Mouse (Mus musculus): ENCODE data around the gene Gdpd1.
"Not testable (repeated sequence)": the region's sequence is repeated elsewhere in the genome, so short reads cannot be mapped to it uniquely, and the experiment has no call there.

Gene Gdpd1

DNA sequence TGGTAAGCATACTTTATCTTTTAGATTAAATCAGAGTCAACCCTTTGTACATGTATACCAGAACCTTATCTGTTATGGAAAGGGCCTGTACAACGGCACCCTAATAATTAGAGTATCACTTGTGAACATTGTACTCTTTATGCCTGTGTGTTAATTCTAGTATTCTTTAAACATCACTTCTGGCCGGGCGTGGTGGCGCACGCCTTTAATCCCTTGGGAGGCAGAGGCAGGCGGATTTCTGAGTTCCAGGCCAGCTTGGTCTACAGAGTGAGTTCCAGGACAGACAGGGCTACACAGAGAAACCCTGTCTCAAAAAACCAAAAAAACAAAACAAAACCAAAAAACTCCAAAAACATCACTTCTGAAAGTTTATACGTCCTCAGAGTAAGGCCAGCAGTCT lies 25.0 kb downstream of the Gdpd1 start:
- H3K27me3 ChIP-seq (ENCODE audit: control insufficient read depth, insufficient read depth, low read length, poor library complexity, severe bottlenecking); DNase-seq (ENCODE audit: low read depth, low spot score); H3K36me3 ChIP-seq (ENCODE audit: control insufficient read depth, insufficient read depth, low read length, poor library complexity, severe bottlenecking): not testable (repeated sequence)

DNA sequence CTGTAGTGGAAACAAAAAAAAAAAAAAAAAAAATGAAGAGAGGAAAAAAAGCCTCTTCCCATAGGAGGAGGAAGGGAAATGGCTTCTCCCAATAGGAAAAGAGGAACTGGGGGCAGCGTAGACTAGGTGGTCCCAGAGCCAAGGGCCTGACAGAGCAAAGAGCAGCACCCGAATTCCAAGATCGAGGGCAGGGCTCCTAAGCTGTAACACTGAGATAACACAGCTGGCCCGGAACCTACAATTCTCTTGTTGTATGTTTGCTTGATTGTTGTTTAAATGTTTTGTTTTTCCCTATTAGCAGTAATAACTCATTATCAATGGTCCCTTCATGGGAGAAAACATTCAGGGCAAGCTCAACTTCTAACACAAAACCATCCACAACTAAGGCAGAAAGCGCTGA lies 26.9 kb downstream of the Gdpd1 start:
- H3K27me3 ChIP-seq (ENCODE audit: control insufficient read depth, insufficient read depth, low read length, poor library complexity, severe bottlenecking) = no peaks in the 10 kb centered on the region
- no peak for DNase-seq (ENCODE audit: low read depth, low spot score)
- no peaks in the 10 kb centered on the region for H3K36me3 ChIP-seq (ENCODE audit: control insufficient read depth, insufficient read depth, low read length, poor library complexity, severe bottlenecking)

DNA sequence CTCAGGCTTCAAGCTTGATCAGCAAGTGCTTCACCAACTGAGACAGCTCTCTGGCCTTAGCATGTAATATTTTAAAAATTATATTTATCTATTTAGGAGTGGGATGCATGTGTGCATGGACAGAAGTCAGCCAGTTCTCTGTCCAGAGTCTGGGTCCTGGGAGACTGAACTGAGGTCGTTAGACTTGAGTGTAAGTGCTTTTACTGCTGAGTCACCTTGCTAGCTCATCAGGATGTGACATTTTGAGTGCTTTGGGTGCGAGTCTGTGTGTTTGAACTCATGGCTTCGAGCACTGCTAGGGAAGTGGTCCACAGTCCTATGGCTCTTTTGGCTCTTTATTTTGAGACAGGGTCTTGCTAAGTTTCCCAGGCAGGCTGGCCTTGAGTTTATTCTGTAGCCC lies 30.8 kb downstream of the Gdpd1 start:
- H3K36me3 ChIP-seq (ENCODE audit: control insufficient read depth, insufficient read depth, low read length, poor library complexity, severe bottlenecking) = no peaks in the 10 kb centered on the region
- no peak for DNase-seq (ENCODE audit: low read depth, low spot score)
- H3K27me3 ChIP-seq (ENCODE audit: control insufficient read depth, insufficient read depth, low read length, poor library complexity, severe bottlenecking) = no peaks in the 10 kb centered on the region

DNA sequence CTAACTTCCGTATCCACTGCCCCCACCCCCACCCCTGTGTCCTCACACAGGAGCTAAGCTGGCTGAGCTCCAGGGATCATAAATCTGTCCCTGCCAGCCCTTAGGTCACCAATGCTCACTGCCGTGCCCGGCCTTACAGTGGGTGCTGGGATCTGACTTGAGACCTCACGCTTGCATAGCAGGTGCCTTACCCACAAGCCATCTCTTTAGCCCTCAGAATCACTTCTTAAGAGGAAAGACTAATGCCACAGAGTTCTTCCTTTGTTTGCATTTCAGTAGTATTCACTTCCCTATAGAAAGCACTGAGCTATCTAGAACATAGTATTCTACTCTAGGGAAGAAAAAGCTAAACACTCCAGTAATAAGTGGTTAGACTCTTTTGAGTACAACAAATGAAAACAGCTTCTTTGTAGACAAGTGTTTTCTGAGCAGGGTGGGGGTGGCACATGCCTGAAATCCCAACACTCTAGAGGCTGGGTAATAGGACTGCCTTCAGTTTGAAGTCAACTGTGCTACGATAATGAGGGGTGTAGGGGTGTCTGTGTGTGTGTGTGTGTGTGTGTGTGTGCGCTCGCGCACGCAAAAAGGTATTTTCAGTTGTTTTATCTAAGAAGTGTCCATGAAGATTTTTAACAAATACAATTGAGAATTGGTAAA lies 34.4 kb downstream of the Gdpd1 start:
- H3K27me3 ChIP-seq (ENCODE audit: control insufficient read depth, insufficient read depth, low read length, poor library complexity, severe bottlenecking) = no peaks in the 10 kb centered on the region
- H3K36me3 ChIP-seq (ENCODE audit: control insufficient read depth, insufficient read depth, low read length, poor library complexity, severe bottlenecking) = no peaks in the 10 kb centered on the region
- DNase-seq (ENCODE audit: low read depth, low spot score) = peak; percentile 58

DNA sequence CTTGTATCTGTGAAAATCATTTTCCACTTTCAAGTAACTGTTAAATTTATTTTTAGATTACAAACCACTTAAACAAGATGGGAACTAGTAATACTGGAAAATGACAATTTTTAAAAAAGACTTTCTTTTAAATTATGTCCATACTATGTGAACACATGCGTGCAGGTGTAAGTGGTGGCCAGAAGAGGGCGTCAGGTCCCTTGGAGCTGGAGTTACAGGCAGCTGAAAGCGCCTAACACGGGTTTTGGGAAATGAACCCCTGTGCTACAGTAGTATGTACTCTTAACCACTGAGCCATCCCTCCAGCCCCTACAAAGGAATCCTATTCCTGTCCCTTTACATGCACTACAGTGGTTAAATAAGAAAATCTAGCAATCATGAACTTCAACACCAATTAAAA lies 37.7 kb downstream of the Gdpd1 start:
- DNase-seq (ENCODE audit: low read depth, low spot score) = no peak
- Histone ChIP-seq H3K36me3 (ENCODE audit: control insufficient read depth, insufficient read depth, low read length, poor library complexity, severe bottlenecking) (no peaks in the 10 kb centered on the region), H3K27me3 (ENCODE audit: control insufficient read depth, insufficient read depth, low read length, poor library complexity, severe bottlenecking) (no peaks in the 10 kb centered on the region)

DNA sequence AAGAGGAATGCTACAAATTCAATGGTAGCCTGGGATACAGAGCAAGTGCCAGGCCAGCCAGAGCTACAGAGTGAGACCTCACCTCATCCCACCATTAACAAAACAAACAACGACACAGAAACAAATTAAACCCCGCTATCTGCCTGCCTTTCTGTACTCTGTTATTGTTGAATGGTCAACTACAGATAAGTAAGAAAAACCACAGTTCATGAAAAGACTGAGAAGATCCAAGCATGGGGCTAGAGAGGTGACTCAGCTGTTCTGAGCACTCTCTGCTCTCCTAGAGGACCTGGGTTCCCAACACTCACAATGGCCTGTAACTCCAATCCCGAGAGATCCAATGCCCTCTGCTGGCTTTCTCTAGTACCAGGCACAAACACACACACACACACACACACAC lies 45.6 kb downstream of the Gdpd1 start:
- no peaks in the 10 kb centered on the region for H3K27me3 ChIP-seq (ENCODE audit: control insufficient read depth, insufficient read depth, low read length, poor library complexity, severe bottlenecking)
- no peak for DNase-seq (ENCODE audit: low read depth, low spot score)
- no peaks in the 10 kb centered on the region for H3K36me3 ChIP-seq (ENCODE audit: control insufficient read depth, insufficient read depth, low read length, poor library complexity, severe bottlenecking)

DNA sequence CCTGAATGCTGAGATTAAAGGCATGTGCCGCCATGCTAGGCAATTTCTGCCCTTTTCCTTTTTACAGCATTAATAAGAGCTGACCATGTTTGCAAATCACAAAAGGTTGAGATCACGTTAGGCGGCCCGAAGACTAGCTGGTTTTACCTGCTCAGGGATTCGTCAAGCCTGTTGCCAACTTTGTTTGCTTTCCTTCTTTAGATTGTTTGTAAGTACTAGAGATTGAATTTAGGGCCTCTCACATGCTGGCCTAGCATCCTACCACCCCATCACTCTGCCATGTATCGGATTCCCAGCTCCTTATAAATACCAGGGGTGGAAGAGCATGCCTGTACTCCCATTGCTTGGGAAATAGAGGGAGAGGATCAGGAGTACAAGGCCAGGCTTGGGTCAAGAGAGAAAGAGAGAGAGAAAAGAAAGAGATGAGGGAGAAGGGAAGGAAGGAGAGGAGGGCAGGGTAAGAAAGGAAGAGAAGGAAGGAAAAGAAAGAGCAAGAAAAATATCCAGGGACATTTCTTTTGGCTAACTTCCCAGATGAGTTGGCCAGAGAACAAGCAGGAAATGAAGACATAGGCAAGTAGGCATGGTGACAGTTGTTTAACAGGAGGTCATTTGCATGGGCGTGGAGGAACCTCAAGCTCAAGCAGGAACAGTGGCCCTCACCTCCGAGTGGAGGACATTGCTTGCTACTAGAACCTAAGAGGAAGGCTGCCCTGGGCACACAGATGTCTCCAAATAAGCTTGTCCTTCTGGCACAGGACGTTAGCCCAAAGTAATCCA lies 47.6 kb downstream of the Gdpd1 start:
- DNase-seq (ENCODE audit: low read depth, low spot score) = no peak
- H3K36me3 ChIP-seq (ENCODE audit: control insufficient read depth, insufficient read depth, low read length, poor library complexity, severe bottlenecking) = no peaks in the 10 kb centered on the region
- H3K27me3 ChIP-seq (ENCODE audit: control insufficient read depth, insufficient read depth, low read length, poor library complexity, severe bottlenecking) = no peaks in the 10 kb centered on the region

DNA sequence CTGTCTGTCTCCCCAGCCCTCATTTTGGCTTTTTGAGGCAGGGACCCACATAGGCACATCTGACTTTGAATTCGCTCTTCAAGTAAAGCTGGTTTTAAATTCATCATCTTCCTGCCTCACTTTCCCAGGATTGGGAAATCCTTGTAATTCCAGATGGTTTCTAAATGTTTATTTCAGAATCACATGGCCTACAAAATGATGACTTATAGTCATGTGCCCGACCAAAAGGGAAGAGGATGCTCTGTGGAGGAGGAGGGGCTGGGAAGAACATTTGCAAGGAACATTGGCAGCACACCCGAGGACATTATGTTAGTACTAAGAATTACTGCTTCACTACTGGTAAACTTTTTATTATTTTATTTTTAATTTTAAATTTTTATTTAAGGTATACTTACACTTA lies 48.5 kb downstream of the Gdpd1 start:
- no peaks in the 10 kb centered on the region for H3K27me3 ChIP-seq (ENCODE audit: control insufficient read depth, insufficient read depth, low read length, poor library complexity, severe bottlenecking)

DNA sequence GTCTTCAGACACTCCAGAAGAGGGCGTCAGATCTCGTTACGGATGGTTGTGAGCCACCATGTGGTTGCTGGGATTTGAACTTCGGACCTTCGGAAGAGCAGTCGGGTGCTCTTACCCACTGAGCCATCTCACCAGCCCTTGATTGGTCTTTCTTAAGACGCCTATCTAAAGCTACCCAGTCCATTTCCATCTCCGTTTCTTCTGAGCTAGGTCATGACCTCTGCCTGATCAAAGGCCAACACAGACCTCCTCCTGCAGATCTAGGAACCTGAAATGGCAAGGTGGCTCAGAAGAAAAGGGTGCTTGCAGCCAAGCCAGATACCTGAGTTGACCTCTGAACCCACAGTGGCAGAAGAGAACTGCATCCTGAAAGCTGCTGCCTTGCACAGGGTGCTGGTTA lies 50.6 kb downstream of the Gdpd1 start:
- not testable (repeated sequence) for H3K27me3 ChIP-seq (ENCODE audit: control insufficient read depth, insufficient read depth, low read length, poor library complexity, severe bottlenecking); H3K36me3 ChIP-seq (ENCODE audit: control insufficient read depth, insufficient read depth, low read length, poor library complexity, severe bottlenecking); DNase-seq (ENCODE audit: low read depth, low spot score)

More for the DNA sequence above, 48.5 kb downstream of the Gdpd1 start:
- no peaks in the 10 kb centered on the region for H3K36me3 ChIP-seq (ENCODE audit: control insufficient read depth, insufficient read depth, low read length, poor library complexity, severe bottlenecking)
- no peak for DNase-seq (ENCODE audit: low read depth, low spot score)

DNA sequence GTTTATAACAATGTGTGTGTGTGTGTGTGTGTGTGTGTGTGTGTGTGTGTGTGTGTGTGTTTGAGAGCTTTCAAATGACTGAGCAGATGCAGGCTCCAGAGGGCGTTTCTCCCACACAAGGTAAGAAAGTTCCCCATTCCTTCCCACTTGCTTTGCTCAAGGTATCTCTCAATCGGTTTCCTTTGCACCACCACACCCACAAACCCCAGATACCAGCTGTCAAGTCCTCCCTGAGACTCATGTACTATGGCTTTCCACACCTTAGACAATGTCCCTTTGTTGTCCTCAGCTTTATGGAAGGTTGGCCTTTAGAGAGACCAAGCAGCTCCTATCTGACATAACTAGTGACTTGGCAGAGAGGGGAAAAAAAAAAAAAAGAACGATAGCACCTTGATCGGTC lies 51.1 kb downstream of the Gdpd1 start:
- no peak for DNase-seq (ENCODE audit: low read depth, low spot score)
- H3K27me3 ChIP-seq (ENCODE audit: control insufficient read depth, insufficient read depth, low read length, poor library complexity, severe bottlenecking) = no peaks in the 10 kb centered on the region
- no peaks in the 10 kb centered on the region for H3K36me3 ChIP-seq (ENCODE audit: control insufficient read depth, insufficient read depth, low read length, poor library complexity, severe bottlenecking)

DNA sequence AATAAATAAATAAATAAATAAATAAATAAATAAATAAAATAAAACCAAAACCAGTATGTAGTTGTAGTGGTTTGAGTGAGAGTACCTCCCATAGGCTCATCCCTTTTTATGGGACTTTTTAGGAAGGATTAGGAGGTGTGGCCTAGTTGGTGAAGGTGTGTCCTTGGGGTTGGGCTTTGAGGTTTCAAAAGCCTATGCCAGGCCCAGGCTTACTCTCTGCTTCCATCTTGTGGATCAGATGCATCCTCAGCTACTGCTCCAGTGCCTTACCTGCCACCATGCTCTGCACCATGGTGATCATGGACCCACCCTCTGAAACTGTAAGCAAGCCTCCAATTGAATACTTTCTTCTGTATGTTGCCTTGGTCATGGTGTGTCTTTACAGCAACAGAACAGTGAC lies 52.3 kb downstream of the Gdpd1 start:
- Histone ChIP-seq H3K36me3 (ENCODE audit: control insufficient read depth, insufficient read depth, low read length, poor library complexity, severe bottlenecking) (no peaks in the 10 kb centered on the region), H3K27me3 (ENCODE audit: control insufficient read depth, insufficient read depth, low read length, poor library complexity, severe bottlenecking) (no peaks in the 10 kb centered on the region)
- no peak for DNase-seq (ENCODE audit: low read depth, low spot score)

DNA sequence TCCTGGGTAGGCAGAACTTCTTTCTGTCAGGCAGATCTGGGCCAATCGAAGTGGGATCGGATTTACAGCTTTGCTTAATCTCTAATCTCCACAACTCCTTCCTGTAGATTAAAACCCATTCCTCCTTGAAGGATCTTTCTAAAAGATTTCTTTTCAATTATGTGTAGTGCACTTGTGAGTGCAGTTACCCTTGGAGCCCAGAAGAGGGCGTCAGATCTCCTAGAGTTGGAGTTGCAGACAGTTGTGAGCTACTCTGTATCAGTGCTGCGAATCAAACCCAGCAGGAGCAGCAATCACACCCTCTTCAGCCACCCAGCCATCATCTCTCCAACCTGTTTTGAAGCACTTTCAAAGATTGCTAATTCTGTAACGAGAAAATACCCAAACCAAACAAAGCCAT lies 53.4 kb downstream of the Gdpd1 start:
- DNase-seq (ENCODE audit: low read depth, low spot score) = no peak
- Histone ChIP-seq H3K36me3 (ENCODE audit: control insufficient read depth, insufficient read depth, low read length, poor library complexity, severe bottlenecking) (no peaks in the 10 kb centered on the region), H3K27me3 (ENCODE audit: control insufficient read depth, insufficient read depth, low read length, poor library complexity, severe bottlenecking) (no peaks in the 10 kb centered on the region)

DNA sequence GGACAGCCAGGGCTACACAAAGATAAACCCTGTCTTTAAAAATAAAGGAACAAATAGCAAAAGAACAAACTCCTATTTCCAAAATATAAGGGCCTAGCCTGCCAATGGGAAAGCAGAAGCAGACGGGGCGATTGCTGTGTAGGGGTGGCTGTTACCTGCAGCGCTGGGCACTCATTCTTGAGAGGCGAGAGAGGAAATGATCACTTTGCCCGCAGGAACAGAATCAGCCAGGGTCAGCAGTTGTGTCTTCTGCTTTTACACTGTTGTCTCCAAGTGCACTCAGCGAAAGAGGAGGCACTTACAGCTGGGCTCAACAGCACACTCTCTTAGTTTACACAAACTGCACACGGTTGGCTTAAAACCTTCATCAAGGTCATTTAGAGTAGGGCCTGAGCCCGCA lies 54.4 kb downstream of the Gdpd1 start:
- Histone ChIP-seq H3K27me3 (ENCODE audit: control insufficient read depth, insufficient read depth, low read length, poor library complexity, severe bottlenecking) (no peaks in the 10 kb centered on the region), H3K36me3 (ENCODE audit: control insufficient read depth, insufficient read depth, low read length, poor library complexity, severe bottlenecking) (no peaks in the 10 kb centered on the region)
- DNase-seq (ENCODE audit: low read depth, low spot score) = no peak

DNA sequence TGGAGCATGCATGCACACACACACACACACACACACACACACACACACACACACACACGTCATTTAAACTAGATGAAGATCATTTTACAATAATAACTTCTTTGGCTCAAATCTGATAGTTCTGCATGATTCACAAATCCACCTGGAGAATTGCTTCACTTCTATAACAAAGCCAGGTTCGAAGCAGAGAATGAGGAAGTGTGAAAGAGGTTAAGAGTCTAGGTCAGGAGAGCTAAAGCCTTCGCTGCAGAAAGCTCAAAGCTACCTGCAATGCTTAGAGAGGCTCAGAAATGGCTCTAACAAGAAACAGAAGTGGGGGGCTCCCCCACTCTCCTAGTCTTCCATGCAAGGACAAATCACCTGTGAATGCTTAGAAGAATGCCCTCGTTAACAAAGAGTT lies 55.8 kb downstream of the Gdpd1 start:
- Histone ChIP-seq H3K36me3 (ENCODE audit: control insufficient read depth, insufficient read depth, low read length, poor library complexity, severe bottlenecking) (no peaks in the 10 kb centered on the region), H3K27me3 (ENCODE audit: control insufficient read depth, insufficient read depth, low read length, poor library complexity, severe bottlenecking) (no peaks in the 10 kb centered on the region)
- no peak for DNase-seq (ENCODE audit: low read depth, low spot score)

DNA sequence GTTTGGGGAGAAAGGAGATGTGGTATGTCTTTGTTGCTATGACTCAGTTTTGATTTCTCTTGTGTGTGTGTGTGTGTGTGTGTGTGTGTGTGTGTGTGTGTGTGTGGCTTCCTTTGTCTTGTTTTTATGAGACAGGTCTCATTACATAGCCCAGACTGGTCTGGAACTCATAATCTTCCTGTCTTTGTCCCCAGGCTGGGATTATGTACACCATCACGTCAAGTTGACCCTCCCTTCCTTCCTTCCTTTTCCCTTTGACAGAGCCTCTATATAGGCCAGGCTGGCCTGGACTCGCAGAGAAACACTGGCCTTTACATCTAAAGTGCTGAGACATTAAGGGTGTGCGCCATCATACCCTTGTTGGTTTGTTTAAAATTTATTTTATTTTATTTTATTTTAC lies 58.2 kb downstream of the Gdpd1 start:
- H3K36me3 ChIP-seq (ENCODE audit: control insufficient read depth, insufficient read depth, low read length, poor library complexity, severe bottlenecking) = no peaks in the 10 kb centered on the region

DNA sequence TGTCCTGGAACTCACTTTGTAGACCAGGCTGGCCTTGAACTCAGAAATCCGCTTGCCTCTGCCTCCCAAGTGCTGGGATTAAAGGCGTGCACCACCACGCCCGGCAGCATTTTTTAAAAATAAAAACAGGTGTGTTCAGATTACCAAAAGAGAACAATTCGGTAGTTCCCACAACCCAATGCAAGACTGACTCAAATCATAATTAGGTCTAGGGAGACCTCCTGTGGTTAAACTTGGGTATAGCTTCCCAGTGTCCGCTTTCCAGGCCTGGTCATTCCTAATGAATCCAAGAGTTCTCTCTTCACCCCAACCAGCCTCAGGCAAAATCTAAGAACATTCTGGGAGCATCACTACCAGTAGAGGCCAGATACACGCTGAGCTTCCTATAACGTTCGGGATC lies 63.4 kb downstream of the Gdpd1 start:
- peak; percentile 64 for DNase-seq (ENCODE audit: low read depth, low spot score)
- Histone ChIP-seq H3K27me3 (ENCODE audit: control insufficient read depth, insufficient read depth, low read length, poor library complexity, severe bottlenecking) (no peaks in the 10 kb centered on the region), H3K36me3 (ENCODE audit: control insufficient read depth, insufficient read depth, low read length, poor library complexity, severe bottlenecking) (no peaks in the 10 kb centered on the region)

More for the DNA sequence above, 58.2 kb downstream of the Gdpd1 start:
- no peaks in the 10 kb centered on the region for H3K27me3 ChIP-seq (ENCODE audit: control insufficient read depth, insufficient read depth, low read length, poor library complexity, severe bottlenecking)
- no peak for DNase-seq (ENCODE audit: low read depth, low spot score)

All from splenic B cell, adult 2 months (primary cell).